Mouse (Mus musculus) gastrocnemius, adult 8-10 months (tissue): ENCODE results near the gene Slc25a13. TPM values are rescaled to one million over a fixed set of nuclear protein-coding genes. Genes with fewer than 3 reads are reported as not detected.

Experiments
- DNase-seq, 2 experiments: peaks; one replicate each; pipeline ENCODE4 v3.0.0; 2022; ENCODE audit warnings: low spot score in 2 of 2
- total RNA-seq, 4 experiments: library from RNA; stranded (reverse); gene quantifications; 2 replicates each; pipeline ENCODE4 v1.2.4; 2022

Gene Slc25a13
- total RNA-seq = 1 to 10 TPM in 1 of 4 experiments, under 1 TPM in 3; 0.54 to 1.2 (median 0.79) TPM

GRCm38 (mm10) chr6:6216507-6217285, at the start of gene Slc25a13:
TSS of gene Slc25a13 (minus strand) at chr6:6217173.
- DNase-seq = peak; percentile 11 to 17

DNA sequence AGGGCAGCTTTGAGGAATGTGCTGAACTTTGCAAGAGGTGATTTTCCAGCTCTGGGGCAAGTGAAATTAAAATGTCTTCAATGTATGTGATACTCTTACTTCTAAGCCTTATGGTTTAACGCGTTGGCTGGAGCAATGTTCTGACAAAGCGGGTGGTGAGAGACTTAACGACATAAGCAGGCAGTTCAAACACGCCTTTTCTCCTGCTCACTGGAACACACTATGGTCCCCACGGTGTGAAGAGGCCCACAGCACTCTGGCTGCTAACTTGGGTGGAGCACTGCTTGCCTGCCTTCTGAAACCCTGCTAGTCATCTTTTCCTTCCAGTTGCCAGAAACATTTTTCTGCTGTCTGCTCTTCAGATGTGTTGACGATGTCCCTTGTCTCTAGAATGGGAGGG, 48.8 kb upstream of the Slc25a13 start:
- DNase-seq = no peak

- DNase-seq = no peak
Observed at GRCm38 (mm10) chr6:6263293-6263911, 46.4 kb upstream of the Slc25a13 start.

DNA sequence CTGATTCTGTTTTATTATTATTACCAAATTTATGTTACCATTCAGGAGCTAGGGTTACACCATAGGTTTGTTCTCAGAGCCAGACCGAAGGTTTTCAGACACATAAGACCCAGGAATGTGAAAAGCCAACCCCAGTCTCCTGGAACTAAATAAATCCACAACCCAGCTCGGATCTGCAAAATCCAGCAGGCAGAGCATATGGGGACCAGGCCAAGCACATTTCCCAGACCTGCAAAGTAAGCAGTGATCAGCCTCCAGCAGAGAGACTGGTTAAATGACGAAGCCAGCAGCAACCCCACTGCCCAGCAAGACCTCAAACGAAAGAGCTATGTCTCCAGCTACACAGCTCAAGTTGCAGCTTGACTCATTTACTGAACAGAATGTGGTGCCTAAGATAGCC, 43.9 kb upstream of the Slc25a13 start:
- no peak for DNase-seq

- DNase-seq = no peak
Observed at GRCm38 (mm10) chr6:6248500-6248899, 31.5 kb upstream of the Slc25a13 start.

GRCm38 (mm10) chr6:6243828-6244227, 26.9 kb upstream of the Slc25a13 start:
- DNase-seq = no peak

- no peak for DNase-seq
Observed at GRCm38 (mm10) chr6:6242114-6242513, 25.1 kb upstream of the Slc25a13 start.

DNA sequence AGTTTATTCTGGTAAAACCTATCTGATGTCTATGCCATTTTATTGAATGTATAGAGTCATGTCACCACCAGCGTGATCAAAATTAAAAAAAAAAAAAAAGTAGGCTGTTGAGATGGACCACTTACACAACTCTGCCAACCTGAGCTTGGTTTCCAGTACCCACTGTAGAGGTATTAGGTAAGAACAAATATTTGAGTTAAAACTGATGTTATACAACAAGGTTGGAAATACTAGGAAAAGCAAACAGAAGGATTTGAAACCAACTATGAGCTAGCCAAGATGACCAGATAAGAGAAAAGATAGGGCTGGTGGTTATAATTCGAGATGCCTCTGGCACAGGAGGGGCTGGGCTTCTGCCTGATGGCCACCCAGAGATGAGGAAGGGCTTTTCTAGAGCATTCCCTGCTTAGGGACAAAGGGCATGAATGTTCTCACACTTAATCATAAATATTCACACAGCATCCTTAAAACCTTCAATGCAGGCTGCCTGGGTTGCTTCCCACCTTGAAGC, 19.9 kb upstream of the Slc25a13 start:
- no peak for DNase-seq

- no peak for DNase-seq
Observed at GRCm38 (mm10) chr6:6230262-6230661, 13.3 kb upstream of the Slc25a13 start.

- DNase-seq = no peak
Observed at GRCm38 (mm10) chr6:6222721-6223120, 5.7 kb upstream of the Slc25a13 start.

DNA sequence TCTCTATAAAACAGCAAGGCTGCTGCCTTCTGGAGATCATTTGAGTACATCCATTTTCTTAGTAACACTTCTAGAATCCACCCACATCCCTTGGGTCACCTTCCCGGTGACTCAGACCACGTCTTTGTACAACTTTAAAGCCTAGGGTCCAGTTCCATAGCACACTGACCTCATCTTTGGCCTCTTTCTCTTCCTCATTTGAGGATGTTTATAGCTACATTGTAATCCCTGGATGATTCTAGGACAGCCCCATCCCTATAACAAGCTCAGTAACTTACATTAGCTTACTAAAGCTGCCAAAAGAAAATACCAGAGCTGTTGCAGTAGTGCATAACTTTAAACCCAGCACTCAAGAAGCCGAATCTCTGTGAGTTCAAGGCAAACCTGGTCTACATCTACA, 3.6 kb upstream of the Slc25a13 start:
- no peak for DNase-seq

DNA sequence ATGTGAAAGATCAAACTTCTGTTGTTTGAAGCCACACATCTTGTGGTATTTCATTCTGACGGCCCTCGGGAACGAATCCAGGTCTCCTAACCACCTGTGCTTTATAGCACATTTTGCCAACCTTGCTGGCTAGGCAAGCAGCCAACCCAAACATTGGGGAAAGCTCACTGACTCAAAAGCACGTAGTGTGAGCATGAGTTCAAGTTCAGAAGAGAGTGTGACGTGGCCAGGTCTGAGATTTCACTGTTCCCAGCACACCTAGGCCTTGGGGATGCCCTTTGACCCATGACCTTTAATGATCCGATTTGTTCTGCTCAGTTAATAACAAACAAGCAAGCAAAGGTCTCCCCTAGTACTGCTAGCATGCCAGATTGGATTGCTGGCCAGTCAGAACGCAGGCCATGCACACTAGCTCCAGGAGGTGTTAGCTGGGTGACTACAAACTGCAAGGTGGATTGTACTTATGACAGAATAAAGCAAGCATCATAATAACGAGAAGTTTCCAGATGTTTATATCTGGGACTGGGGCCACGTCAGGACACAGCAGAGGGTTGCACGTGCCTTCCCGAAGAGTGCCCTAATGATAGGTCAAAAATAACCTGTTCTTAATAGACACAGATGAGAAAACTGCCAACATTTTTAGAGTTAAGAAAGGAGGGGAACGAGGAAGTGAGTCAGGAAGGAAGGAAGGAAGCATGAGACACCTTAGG, 2.8 kb upstream of the Slc25a13 start:
- no peak for DNase-seq

DNA sequence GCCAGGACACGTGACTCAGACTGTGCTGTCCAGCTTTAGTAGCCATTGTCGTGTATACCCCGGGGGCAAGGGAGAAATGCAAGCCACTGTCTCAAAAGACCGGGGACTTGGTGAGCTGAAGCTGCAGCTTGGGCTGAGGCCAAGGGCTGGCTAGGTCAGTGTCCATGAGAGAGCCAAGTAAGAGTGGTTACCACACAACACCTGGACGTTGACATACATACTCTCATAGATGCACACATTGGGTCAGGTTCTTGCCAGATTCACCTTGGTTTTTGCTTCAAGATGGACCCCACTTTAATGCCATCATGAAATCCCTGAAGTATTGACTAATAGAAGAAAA, 283 bp upstream of the Slc25a13 start:
- DNase-seq = no peak

- DNase-seq = no peak
Observed at GRCm38 (mm10) chr6:6216120-6216506, 860 bp downstream of the Slc25a13 start.

DNA sequence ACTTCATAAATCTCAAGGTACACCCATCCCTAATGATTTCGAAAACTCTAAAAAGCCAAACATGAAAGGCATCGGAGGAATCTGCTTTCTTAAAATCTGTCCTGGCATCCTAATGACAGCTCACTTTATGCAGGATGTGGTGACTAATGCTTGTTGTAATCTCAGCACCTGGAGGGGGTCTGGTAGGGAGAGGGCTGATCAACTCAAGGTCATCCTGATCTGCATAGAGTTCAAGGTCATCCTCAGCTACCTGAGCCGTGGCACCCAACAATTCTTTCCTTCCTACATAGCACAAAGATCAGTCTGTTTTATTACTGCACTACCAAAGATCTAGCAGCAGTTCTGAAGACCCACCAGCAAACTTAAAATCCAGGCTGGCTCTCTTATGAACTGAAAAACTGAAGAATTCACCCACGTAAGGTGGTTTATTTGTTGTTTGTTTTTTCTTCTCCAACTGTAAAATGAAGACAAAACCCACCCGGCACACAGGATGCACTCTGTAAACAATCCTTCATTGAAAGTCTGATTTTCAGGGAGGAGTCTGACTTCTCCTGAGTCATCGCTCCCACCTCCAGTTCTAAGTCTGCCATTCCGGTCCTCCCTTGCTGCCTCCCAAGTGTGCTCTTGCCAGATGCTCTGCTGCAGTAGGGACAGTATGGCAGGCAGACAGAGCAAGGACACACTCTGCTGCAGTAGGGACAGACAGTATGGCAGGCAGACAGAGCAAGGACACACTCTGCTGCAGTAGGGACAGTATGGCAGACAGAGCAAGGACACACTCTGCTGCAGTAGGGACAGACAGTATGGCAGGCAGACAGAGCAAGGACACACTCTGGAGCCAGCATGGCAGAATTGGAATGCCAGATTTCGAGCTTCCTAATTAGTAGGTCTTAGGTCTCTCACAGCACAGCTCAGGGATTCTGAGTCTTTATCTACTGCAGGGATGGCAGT, 4.3 kb downstream of the Slc25a13 start:
- DNase-seq = no peak

GRCm38 (mm10) chr6:6211958-6212357, 5.0 kb downstream of the Slc25a13 start:
- DNase-seq = no peak

DNA sequence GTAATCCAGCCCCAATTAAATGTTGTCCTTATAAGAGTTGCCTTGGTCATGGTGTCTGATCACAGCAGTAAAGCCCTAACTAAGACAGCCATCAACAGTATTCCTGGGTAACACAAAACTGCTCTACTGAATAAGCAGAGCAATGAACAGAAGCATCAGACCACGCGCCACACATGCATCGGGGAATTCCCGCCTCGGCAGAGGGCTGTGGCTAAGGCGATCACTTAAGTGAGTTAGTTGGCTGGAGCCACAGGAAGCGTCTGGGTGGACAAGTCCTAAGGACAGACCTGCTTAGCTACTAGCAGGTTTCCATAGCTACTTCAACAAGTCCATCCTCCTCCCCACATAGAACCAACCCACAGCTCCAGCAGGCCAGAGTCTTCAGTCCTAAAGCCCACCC, 6.3 kb downstream of the Slc25a13 start:
- DNase-seq = no peak

GRCm38 (mm10) chr6:6208351-6209059, 8.5 kb downstream of the Slc25a13 start:
- no peak for DNase-seq

- no peak for DNase-seq
Observed at GRCm38 (mm10) chr6:6207836-6208235, 9.1 kb downstream of the Slc25a13 start.

DNA sequence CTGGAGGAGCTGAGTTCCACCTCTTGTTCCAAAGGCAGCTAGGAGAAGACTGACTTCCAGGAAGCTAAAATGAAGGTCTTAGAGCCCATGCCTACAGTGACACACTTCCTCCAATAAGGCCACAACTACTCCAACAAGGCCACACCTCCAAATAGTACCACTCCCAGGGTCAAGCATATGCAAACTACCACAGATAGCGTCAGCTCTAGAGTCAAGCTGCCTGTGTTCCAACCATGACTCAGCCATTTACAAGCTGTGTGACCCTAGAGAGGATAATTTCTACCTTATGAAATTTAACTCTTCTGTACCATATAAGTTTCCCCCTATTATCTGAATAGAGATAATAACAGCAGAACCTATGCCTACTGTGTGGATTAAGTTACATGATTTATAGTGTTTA, 9.6 kb downstream of the Slc25a13 start:
- no peak for DNase-seq
